Mouse (Mus musculus): ENCODE results near the gene Dcun1d5. TPM values are rescaled to one million over a fixed set of nuclear protein-coding genes. Genes with fewer than 3 reads are reported as not detected.

The Dcun1d5 gene
- polyA plus RNA-seq, 1 experiment from 2014 or later: 100 TPM

DNA sequence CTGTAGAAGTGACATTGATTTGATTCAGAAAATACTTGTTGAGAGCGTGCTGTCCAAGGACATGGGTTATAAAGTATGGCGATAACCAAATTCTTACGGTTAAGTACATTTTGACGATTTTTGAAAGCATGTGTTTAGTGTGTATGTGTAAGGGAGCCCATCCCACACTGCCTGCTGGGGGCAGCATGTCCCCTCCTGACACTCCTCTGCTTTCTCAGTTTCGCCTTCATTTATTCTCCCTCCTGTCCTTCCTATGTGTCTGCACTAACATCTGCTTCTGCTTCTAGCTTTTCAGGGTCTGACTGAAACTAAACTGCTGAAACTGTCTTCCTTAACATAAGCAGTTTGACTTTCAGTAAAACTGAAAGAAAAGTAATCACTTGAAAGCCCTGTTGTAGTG is 36.7 kb downstream of the Dcun1d5 start:
- no peak overlapping the region for H3K4me2 ChIP-seq
- H3K36me3 ChIP-seq (replicated peaks): peaks cover 9% of the 10 kb centered on the region; the same call in 1 of the 2 replicates
- no peak overlapping the region for H3K4me3 ChIP-seq
- no peak overlapping the region for H3K9ac ChIP-seq
- H3K27ac ChIP-seq: no peak overlapping the region
- H3K27me3 ChIP-seq (replicated peaks): no peaks in the 10 kb centered on the region
- no peaks in the 10 kb centered on the region for H3K9me3 ChIP-seq
- H3K4me1 ChIP-seq: no peaks in the 10 kb centered on the region
- WGBS: 91% methylated on average over 5 of the region's 5 CpGs
- no peak for ATAC-seq (replicated peaks)

DNA sequence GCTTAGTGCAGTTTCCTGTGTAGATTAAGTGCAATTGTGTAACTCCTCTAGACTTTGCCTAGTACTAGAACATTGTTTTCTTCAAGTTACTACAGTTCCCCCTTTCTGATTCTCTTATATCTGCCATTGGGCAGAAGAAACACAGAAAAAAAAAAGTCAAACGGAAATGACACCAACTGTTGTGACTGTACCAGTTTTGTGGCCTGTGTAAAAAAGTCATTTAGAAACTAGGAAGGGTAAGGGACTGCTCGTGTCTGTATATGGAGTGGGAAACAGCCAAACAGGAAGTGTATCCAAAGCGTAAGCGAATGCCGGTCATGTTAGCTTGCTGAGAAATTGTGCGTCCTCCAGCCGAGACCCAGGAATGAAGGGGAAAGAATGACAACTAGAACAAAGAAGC is 37.1 kb downstream of the Dcun1d5 start:
- 89% methylated on average over 7 of the region's 7 CpGs for WGBS
- ATAC-seq (replicated peaks): no peak
- H3K27me3 ChIP-seq (replicated peaks): no peaks in the 10 kb centered on the region
- H3K4me2 ChIP-seq: no peak overlapping the region
- no peak overlapping the region for H3K9ac ChIP-seq
- H3K9me3 ChIP-seq: no peaks in the 10 kb centered on the region
- peaks cover 9% of the 10 kb centered on the region; the same call in 1 of the 2 replicates for H3K36me3 ChIP-seq (replicated peaks)
- no peak overlapping the region for H3K27ac ChIP-seq
- no peaks in the 10 kb centered on the region for H3K4me1 ChIP-seq
- no peak overlapping the region for H3K4me3 ChIP-seq

DNA sequence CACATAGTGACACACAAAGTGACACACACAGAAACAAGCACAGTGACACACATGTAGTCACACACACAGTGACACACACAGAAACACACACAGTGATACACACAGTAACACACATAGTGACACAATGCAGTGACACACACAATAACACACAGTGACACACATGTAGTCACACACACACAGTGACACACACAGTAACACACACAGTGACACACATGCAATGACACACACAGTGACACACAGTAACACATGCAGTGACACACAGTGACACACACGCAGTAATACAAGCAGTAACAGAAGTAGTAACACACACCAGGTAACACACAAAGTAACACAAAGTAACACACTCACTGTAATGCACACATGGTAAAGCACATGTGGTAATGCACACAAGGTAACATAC is 54.3 kb downstream of the Dcun1d5 start:
- Histone ChIP-seq H3K9me3 (no peaks in the 10 kb centered on the region), H3K27ac (no peak overlapping the region), H3K4me2 (no peak overlapping the region), H3K4me1 (no peaks in the 10 kb centered on the region), H3K9ac (no peak overlapping the region), H3K4me3 (no peak overlapping the region), H3K27me3 (replicated peaks) (no peaks in the 10 kb centered on the region), H3K36me3 (replicated peaks) (no peaks in the 10 kb centered on the region)
- WGBS: 97% methylated on average over 1 of the region's 1 CpGs
- ATAC-seq (replicated peaks): no peak

DNA sequence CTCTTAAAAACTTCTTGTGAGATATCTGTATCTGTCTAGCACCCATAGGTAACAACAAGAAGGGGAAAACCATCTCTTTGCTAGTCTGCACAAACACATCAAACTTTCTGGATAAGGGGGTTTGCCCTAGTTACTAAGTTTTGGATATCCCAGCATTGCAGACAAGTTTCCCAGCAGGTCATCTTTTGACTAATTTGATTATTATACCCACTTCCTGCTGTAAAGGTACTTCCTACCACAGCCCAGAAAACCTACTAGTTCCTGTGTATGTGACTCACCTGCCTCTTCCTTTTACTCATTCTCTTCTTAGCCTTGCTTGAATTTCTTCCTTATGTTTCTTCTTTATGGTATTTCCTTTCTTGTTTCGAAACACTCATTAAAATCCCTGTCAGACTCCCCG is 55.6 kb downstream of the Dcun1d5 start:
- Histone ChIP-seq H3K36me3 (replicated peaks) (no peaks in the 10 kb centered on the region), H3K27ac (no peak overlapping the region), H3K9ac (no peak overlapping the region), H3K4me2 (no peak overlapping the region), H3K4me1 (no peaks in the 10 kb centered on the region), H3K4me3 (no peak overlapping the region), H3K9me3 (no peaks in the 10 kb centered on the region), H3K27me3 (replicated peaks) (no peaks in the 10 kb centered on the region)
- ATAC-seq (replicated peaks): no peak
- WGBS: 92% methylated on average over 2 of the region's 2 CpGs

DNA sequence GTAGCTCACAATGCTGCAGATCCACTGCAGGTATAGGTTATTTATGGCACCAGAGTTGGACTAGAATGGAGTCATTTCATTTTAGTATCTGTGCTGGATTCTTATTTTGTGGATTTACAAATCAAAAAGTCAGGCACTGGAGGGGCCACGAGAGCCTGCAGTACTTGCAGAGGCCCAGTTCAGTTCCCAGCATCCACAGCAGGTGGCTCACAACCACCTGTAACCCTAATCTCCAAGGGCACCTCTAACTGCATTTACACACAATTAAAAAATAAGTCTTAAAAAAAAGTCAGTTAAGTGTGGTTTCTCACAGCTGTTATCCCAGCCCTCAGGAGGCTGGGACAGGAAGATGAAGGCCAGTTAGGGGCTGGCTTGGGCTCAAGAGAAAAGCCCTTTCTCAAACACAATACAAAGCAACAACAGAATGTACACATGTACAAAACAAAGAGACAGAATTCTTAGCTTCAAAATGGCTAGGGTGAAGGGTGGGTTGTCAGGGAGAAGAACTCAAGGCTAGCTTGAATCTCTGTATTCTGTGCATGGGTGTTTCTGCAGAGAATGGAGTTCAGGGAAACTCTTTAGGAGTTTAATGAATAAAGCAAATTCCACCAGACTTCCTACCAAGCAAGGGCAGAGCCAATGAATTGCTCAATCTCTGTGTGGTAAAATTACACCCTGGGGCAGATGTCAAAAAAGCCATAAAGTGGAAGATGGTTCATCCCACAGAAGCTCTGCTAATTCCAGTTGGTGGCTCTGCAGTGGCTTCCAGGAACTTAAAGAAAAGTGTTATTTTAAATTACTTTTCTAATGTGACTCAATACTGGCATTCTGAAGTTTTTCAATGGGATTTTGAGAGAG is 68.7 kb downstream of the Dcun1d5 start:
- no peak overlapping the region for H3K9ac ChIP-seq
- no peak overlapping the region for H3K4me3 ChIP-seq
- no peaks in the 10 kb centered on the region for H3K27me3 ChIP-seq (replicated peaks)
- no peaks in the 10 kb centered on the region for H3K9me3 ChIP-seq
- H3K36me3 ChIP-seq (replicated peaks): no peaks in the 10 kb centered on the region
- no peak for ATAC-seq (replicated peaks)
- no peak overlapping the region for H3K4me2 ChIP-seq
- no peak overlapping the region for H3K27ac ChIP-seq
- WGBS: 73% methylated on average over 1 of the region's 1 CpGs
- no peaks in the 10 kb centered on the region for H3K4me1 ChIP-seq

Other genes with a start within 250 kb of the Dcun1d5 start
- gene Dync2h1, start 74 bp upstream of the Dcun1d5 start, polyA plus RNA-seq (2015; fragmentation: Nextera tagmentation; extraction: Ambion mirVana): 21.7 and 23.5 TPM in 2 replicates
- gene Mmp13, start 88.0 kb downstream of the Dcun1d5 start, polyA plus RNA-seq (2015; fragmentation: Nextera tagmentation; extraction: Ambion mirVana): 0.10 TPM in 1 of 2 replicates, not detected in the other
- gene Mmp12, start 159.9 kb downstream of the Dcun1d5 start, polyA plus RNA-seq (2015; fragmentation: Nextera tagmentation; extraction: Ambion mirVana): not detected in 2 replicates
- gene Mmp1b, start 203.5 kb downstream of the Dcun1d5 start, polyA plus RNA-seq (2015; fragmentation: Nextera tagmentation; extraction: Ambion mirVana): not detected in 2 replicates

All from midbrain, embryonic 15.5 days (tissue).